In genomic region chr6:87186988-87187387, GRCm38 (mm10) we compare ENCODE assay signal across 8 mouse cellular contexts.
DNase-seq lines count a peak whose midpoint lies in the region; ATAC-seq lines count a peak whose summit lies in the region.

No protein-coding gene starts in this region.

- H3K9me3 ChIP-seq in embryonic facial prominence, embryonic 11.5 days (replicated peaks; ENCODE audit: control insufficient read depth, low read length) = no peaks in the 10 kb centered on the region
- H3K9me3 ChIP-seq in heart, embryonic 10.5 days = no peaks in the 10 kb centered on the region
- H3K9me3 ChIP-seq in forebrain, embryonic 15.5 days = no peaks in the 10 kb centered on the region

- ATAC-seq in embryonic facial prominence, embryonic 11.5 days (replicated peaks; ENCODE audit: insufficient number of reproducible peaks, low FRiP score, low TSS enrichment, low read depth) = no peak
- ATAC-seq in forebrain, embryonic 15.5 days (replicated peaks) = no peak

- H3K27ac ChIP-seq in embryonic facial prominence, embryonic 11.5 days (replicated peaks; ENCODE audit: low read depth, low read length) = 0 out of 2 replicates have a peak overlapping the region, but pooled peaks have one; percentile 13
- H3K27ac ChIP-seq in heart, embryonic 10.5 days = peak overlapping the region; percentile 8; the same call in 1 of the 2 replicates
- no peak overlapping the region for H3K27ac ChIP-seq in forebrain, embryonic 15.5 days (replicated peaks)

- H3K36me3 ChIP-seq in embryonic facial prominence, embryonic 11.5 days (replicated peaks; ENCODE audit: control insufficient read depth, insufficient read depth, low read depth, low read length) = no peaks in the 10 kb centered on the region
- no peaks in the 10 kb centered on the region for H3K36me3 ChIP-seq in heart, embryonic 10.5 days
- no peaks in the 10 kb centered on the region for H3K36me3 ChIP-seq in forebrain, embryonic 15.5 days

- no peak overlapping the region for H3K4me2 ChIP-seq in embryonic facial prominence, embryonic 11.5 days (ENCODE audit: low read depth, low read length)
- H3K4me2 ChIP-seq in forebrain, embryonic 15.5 days (replicated peaks) = no peak overlapping the region

- 50% methylated on average over 12 of the region's 12 CpGs for WGBS in embryonic facial prominence, embryonic 11.5 days
- 44% methylated on average over 12 of the region's 12 CpGs for WGBS in heart, embryonic 10.5 days
- 80% methylated on average over 12 of the region's 12 CpGs for WGBS in forebrain, embryonic 15.5 days

- H3K9ac ChIP-seq in embryonic facial prominence, embryonic 11.5 days (replicated peaks; ENCODE audit: low read length) = no peak overlapping the region
- H3K9ac ChIP-seq in forebrain, embryonic 15.5 days (replicated peaks) = no peak overlapping the region

- H3K27me3 ChIP-seq in embryonic facial prominence, embryonic 11.5 days (ENCODE audit: control insufficient read depth, insufficient read depth, low read length) = no peaks in the 10 kb centered on the region
- no peaks in the 10 kb centered on the region for H3K27me3 ChIP-seq in heart, embryonic 10.5 days (ENCODE audit: insufficient read depth, poor library complexity, severe bottlenecking)
- no peaks in the 10 kb centered on the region for H3K27me3 ChIP-seq in forebrain, embryonic 15.5 days

- DNase-seq in layer of hippocampus, adult 11-12 months (ENCODE audit: low spot score) = peak; percentile 33
- no peak for DNase-seq in layer of hippocampus, postnatal 14 days (ENCODE audit: low spot score in 2 of 2)
- DNase-seq in embryonic facial prominence, embryonic 11.5 days (ENCODE audit: low spot score) = peak; percentile 39
- no peak for DNase-seq in heart, embryonic 10.5 days (ENCODE audit: low spot score)
- peak; percentile 23 to 45 for DNase-seq in layer of hippocampus, postnatal 36 days
- DNase-seq in right cerebral cortex, adult 18-20 months = peak; percentile 90
- DNase-seq in cerebellum, adult 8-10 months = no peak

- H3K4me3 ChIP-seq in embryonic facial prominence, embryonic 11.5 days (ENCODE audit: low read depth, low read length) = no peak overlapping the region
- no peak overlapping the region for H3K4me3 ChIP-seq in heart, embryonic 10.5 days
- no peak overlapping the region for H3K4me3 ChIP-seq in forebrain, embryonic 15.5 days

- no peaks in the 10 kb centered on the region; the same call in 1 of the 2 replicates for H3K4me1 ChIP-seq in embryonic facial prominence, embryonic 11.5 days (ENCODE audit: control insufficient read depth, insufficient read depth, low read length)
- H3K4me1 ChIP-seq in heart, embryonic 10.5 days = peaks cover 57% of the 10 kb centered on the region
- no peaks in the 10 kb centered on the region for H3K4me1 ChIP-seq in forebrain, embryonic 15.5 days

Comparison
In these comparisons a context has a peak if more than half of its experiments do, and no peak if none do; other contexts are left out.
1. DNase-seq: peak in layer of hippocampus, adult 11-12 months (single experiment), embryonic facial prominence, embryonic 11.5 days (single experiment), layer of hippocampus, postnatal 36 days (2 of 2) and right cerebral cortex, adult 18-20 months (single experiment); none in layer of hippocampus, postnatal 14 days (0 of 2), heart, embryonic 10.5 days (single experiment) and cerebellum, adult 8-10 months (single experiment).